Mouse (Mus musculus) liver, embryonic 11.5 days (tissue): ENCODE results near the gene Ccnb1. TPM values are rescaled to one million over a fixed set of nuclear protein-coding genes. Genes with fewer than 3 reads are reported as not detected.
A peak's percentile ranks its signal among the peaks of the same experiment; 100 is the strongest.

Source experiments
- ATAC-seq: fragments of 200-750 bp; cut with Nextera tagmentation; replicated peaks from 2 replicates; pipeline ENCODE4 v1.8.0; 2017; ENCODE audit warnings: moderate number of reproducible peaks, mild to moderate bottlenecking, moderate TSS enrichment, moderate library complexity; ENCODE audit not compliant: low FRiP score
- DNase-seq: peaks from one replicate; pipeline ENCODE4 v3.0.0-alpha.2; 2017; ENCODE audit warnings: low spot score
- H3K27ac ChIP-seq: fragments of 300-500 bp; sonication (generic); 2 replicates; pipeline ENCODE4 v1.5.1; 2014; ENCODE audit warnings: mild to moderate bottlenecking, low read depth, low read length, control low read depth
- H3K27me3 ChIP-seq: fragments of 300-500 bp; sonication (generic); replicated peaks from 2 replicates; pipeline ENCODE4 v1.6.1; 2014; ENCODE audit warnings: low read length, mixed read lengths; ENCODE audit not compliant: control insufficient read depth, insufficient read depth
- H3K36me3 ChIP-seq: fragments of 300-500 bp; sonication (generic); 2 replicates; pipeline ENCODE4 v1.6.1; 2014; ENCODE audit warnings: mild to moderate bottlenecking, low read length, moderate library complexity, mixed read lengths; ENCODE audit not compliant: control insufficient read depth, insufficient read depth
- H3K4me1 ChIP-seq: fragments of 300-500 bp; sonication (generic); replicated peaks from 2 replicates; pipeline ENCODE4 v1.6.1; 2014; ENCODE audit warnings: low read length, mixed read lengths; ENCODE audit not compliant: control insufficient read depth, insufficient read depth
- H3K4me2 ChIP-seq: fragments of 300-500 bp; sonication (generic); 2 replicates; pipeline ENCODE4 v1.6.1; 2014; ENCODE audit warnings: mild to moderate bottlenecking, control low read depth, moderate library complexity
- H3K4me3 ChIP-seq: fragments of 300-500 bp; sonication (generic); 2 replicates; pipeline ENCODE4 v1.5.1; 2014; ENCODE audit warnings: low read depth, low read length, control low read depth
- H3K9ac ChIP-seq: fragments of 300-500 bp; sonication (generic); 2 replicates; pipeline ENCODE4 v1.6.1; 2014; ENCODE audit warnings: low read depth, low read length, control low read depth
- H3K9me3 ChIP-seq: fragments of 300-500 bp; sonication (generic); 2 replicates; pipeline ENCODE4 v1.6.1; 2016; ENCODE audit warnings: low read length, inconsistent platforms, mixed read lengths; ENCODE audit not compliant: control insufficient read depth
- WGBS: fragments of 180-500 bp; shearing (Covaris S2); extraction: QIAGEN DNeasy Blood & Tissue Kit; methylation state at CpG from one replicate; pipeline ENCODE4 v1.1.7; 2014; 5-methylcytosine and 5-hydroxymethylcytosine counted together
- polyA plus RNA-seq: library from polyadenylated mRNA; unstranded; fragments of >200 nt; fragmentation: Nextera tagmentation; extraction: Ambion mirVana; gene quantifications from 2 replicates; pipeline ENCODE4 v1.2.1, GENCODE M21; 2014

The Ccnb1 gene
- polyA plus RNA-seq = 343 and 384 TPM in 2 replicates

GRCm38 (mm10) chr13:100786414-100786867 lies at the start of gene Ccnb1:
Ccnb1 (minus strand) TSS chr13:100786570.
- H3K9ac ChIP-seq = peak within 1 kb of the TSS; percentile 95
- H3K4me2 ChIP-seq = peak within 1 kb of the TSS; percentile 75
- no peaks in the 10 kb centered on the region for H3K9me3 ChIP-seq
- H3K36me3 ChIP-seq = peaks cover 24% of the 10 kb centered on the region
- peak within 1 kb of the TSS; percentile 87 for H3K27ac ChIP-seq
- peak; percentile 91 for DNase-seq
- H3K4me3 ChIP-seq = peak within 1 kb of the TSS; percentile 88
- H3K4me1 ChIP-seq = peaks cover 18% of the 10 kb centered on the region
- peak; percentile 98 for ATAC-seq
- no peaks in the 10 kb centered on the region for H3K27me3 ChIP-seq
- WGBS = under 1% methylated on average over 35 of the region's 35 CpGs

GRCm38 (mm10) chr13:100834777-100835176 lies 48.4 kb upstream of the Ccnb1 start:
- Histone ChIP-seq H3K9ac (no peak overlapping the region), H3K36me3 (no peaks in the 10 kb centered on the region), H3K4me3 (no peak overlapping the region), H3K27ac (no peak overlapping the region), H3K9me3 (no peaks in the 10 kb centered on the region), H3K27me3 (no peaks in the 10 kb centered on the region), H3K4me2 (no peak overlapping the region), H3K4me1 (peaks cover 17% of the 10 kb centered on the region)
- DNase-seq (no peak), ATAC-seq (no peak)

GRCm38 (mm10) chr13:100833640-100834002 lies 47.3 kb upstream of the Ccnb1 start:
- H3K9ac ChIP-seq = no peak overlapping the region
- H3K4me2 ChIP-seq = peak overlapping the region; percentile 37
- no peak for ATAC-seq

GRCm38 (mm10) chr13:100832741-100833639 lies 46.6 kb upstream of the Ccnb1 start, which contains the start of gene Slc30a5:
Slc30a5 (minus strand) TSS chr13:100833427.
- Histone ChIP-seq H3K27me3 (no peaks in the 10 kb centered on the region), H3K9ac (peak within 1 kb of the TSS; percentile 98), H3K4me2 (peak within 1 kb of the TSS; percentile 70), H3K4me1 (peaks cover 17% of the 10 kb centered on the region), H3K36me3 (no peaks in the 10 kb centered on the region), H3K9me3 (no peaks in the 10 kb centered on the region), H3K4me3 (peak within 1 kb of the TSS; percentile 97), H3K27ac (peak within 1 kb of the TSS; percentile 96)
- WGBS = under 1% methylated on average over 78 of the region's 94 CpGs
- DNase-seq = peak; percentile 98
- peak; percentile 96 for ATAC-seq

More at GRCm38 (mm10) chr13:100833640-100834002, 47.3 kb upstream of the Ccnb1 start:
- H3K4me1 ChIP-seq = peaks cover 17% of the 10 kb centered on the region
- no peak for DNase-seq
- H3K9me3 ChIP-seq = no peaks in the 10 kb centered on the region
- H3K27me3 ChIP-seq = no peaks in the 10 kb centered on the region
- no peak overlapping the region for H3K27ac ChIP-seq
- H3K4me3 ChIP-seq = peak overlapping the region; percentile 97; the same call in 1 of the 2 replicates
- whole genome bisulfite sequencing = 55% methylated on average over 6 of the region's 6 CpGs
- no peaks in the 10 kb centered on the region for H3K36me3 ChIP-seq

GRCm38 (mm10) chr13:100832188-100832587 lies 45.8 kb upstream of the Ccnb1 start:
- 5% methylated on average over 8 of the region's 8 CpGs for WGBS
- Histone ChIP-seq H3K4me1 (peaks cover 17% of the 10 kb centered on the region), H3K4me2 (peak overlapping the region; percentile 70), H3K4me3 (peak overlapping the region; percentile 97), H3K9ac (peak overlapping the region; percentile 98), H3K36me3 (no peaks in the 10 kb centered on the region; the same call in 1 of the 2 replicates), H3K27me3 (no peaks in the 10 kb centered on the region), H3K27ac (peak overlapping the region; percentile 96), H3K9me3 (no peaks in the 10 kb centered on the region)
- ATAC-seq = no peak
- DNase-seq = no peak

- peak overlapping the region; percentile 55 for H3K9ac ChIP-seq
- peaks cover 5% of the 10 kb centered on the region for H3K36me3 ChIP-seq
- H3K4me3 ChIP-seq = peak overlapping the region; percentile 97; the same call in 1 of the 2 replicates
- H3K4me1 ChIP-seq = peaks cover 17% of the 10 kb centered on the region
- no peaks in the 10 kb centered on the region for H3K27me3 ChIP-seq
- ATAC-seq (no peak), DNase-seq (no peak)
- H3K4me2 ChIP-seq = peak overlapping the region; percentile 70
- no peak overlapping the region for H3K27ac ChIP-seq
- 80% methylated on average over 6 of the region's 6 CpGs for WGBS
- no peaks in the 10 kb centered on the region for H3K9me3 ChIP-seq
Measured at GRCm38 (mm10) chr13:100831123-100831522, 44.8 kb upstream of the Ccnb1 start.

- Histone ChIP-seq H3K4me1 (peaks cover 5% of the 10 kb centered on the region), H3K9me3 (no peaks in the 10 kb centered on the region), H3K4me2 (no peak overlapping the region), H3K4me3 (no peak overlapping the region), H3K9ac (no peak overlapping the region), H3K36me3 (peaks cover 20% of the 10 kb centered on the region), H3K27ac (no peak overlapping the region), H3K27me3 (no peaks in the 10 kb centered on the region)
- DNase-seq = no peak
- ATAC-seq = no peak
- WGBS = 93% methylated on average over 9 of the region's 9 CpGs
Measured at GRCm38 (mm10) chr13:100825627-100826410, 39.4 kb upstream of the Ccnb1 start.

- Histone ChIP-seq H3K27me3 (no peaks in the 10 kb centered on the region), H3K9me3 (no peaks in the 10 kb centered on the region), H3K9ac (no peak overlapping the region), H3K36me3 (peaks cover 24% of the 10 kb centered on the region), H3K4me1 (no peaks in the 10 kb centered on the region), H3K4me2 (no peak overlapping the region), H3K4me3 (no peak overlapping the region), H3K27ac (no peak overlapping the region)
- DNase-seq (no peak), ATAC-seq (no peak)
- 96% methylated on average over 3 of the region's 3 CpGs for WGBS
Measured at GRCm38 (mm10) chr13:100824916-100825315, 38.5 kb upstream of the Ccnb1 start.
